Mouse (Mus musculus) brain, adult 2 months (tissue): ENCODE results near the gene Aste1.
A peak's percentile ranks its signal among the peaks of the same experiment; 100 is the strongest.

ENCODE experiments used
- DNase-seq: peaks from one replicate; pipeline ENCODE4 v3.0.0; 2011; ENCODE audit warnings: low read depth, low spot score

Gene Aste1

GRCm38 (mm10) chr9:105395218-105395627, at the start of gene Aste1, which contains the start of gene Nek11:
Gene Aste1, plus strand, starts transcription at chr9:105395392.
Gene Nek11, minus strand, starts transcription at chr9:105395524.
- DNase-seq = peak; percentile 96

- peak; percentile 19 for DNase-seq
Observed at GRCm38 (mm10) chr9:105348242-105349031, 46.8 kb upstream of the Aste1 start.

- peak; percentile 60 for DNase-seq
Observed at GRCm38 (mm10) chr9:105349034-105349433, 46.2 kb upstream of the Aste1 start.

- no peak for DNase-seq
Observed at GRCm38 (mm10) chr9:105362181-105362580, 33.0 kb upstream of the Aste1 start.

- peak; percentile 71 for DNase-seq
Observed at GRCm38 (mm10) chr9:105363520-105364231, 31.5 kb upstream of the Aste1 start.

GRCm38 (mm10) chr9:105366199-105366598, 29.0 kb upstream of the Aste1 start:
- DNase-seq = no peak

GRCm38 (mm10) chr9:105368605-105369004, 26.6 kb upstream of the Aste1 start:
- peak; percentile 33 for DNase-seq

- DNase-seq = no peak
Observed at GRCm38 (mm10) chr9:105374361-105374760, 20.8 kb upstream of the Aste1 start.

- no peak for DNase-seq
Observed at GRCm38 (mm10) chr9:105376411-105376810, 18.8 kb upstream of the Aste1 start.

GRCm38 (mm10) chr9:105376954-105377530, 18.1 kb upstream of the Aste1 start:
- DNase-seq = peak; percentile 64

- DNase-seq = peak; percentile 61
Observed at GRCm38 (mm10) chr9:105377622-105378021, 17.6 kb upstream of the Aste1 start.

GRCm38 (mm10) chr9:105379533-105380145, 15.6 kb upstream of the Aste1 start:
- DNase-seq = no peak

GRCm38 (mm10) chr9:105387403-105387802, 7.8 kb upstream of the Aste1 start:
- DNase-seq = no peak

GRCm38 (mm10) chr9:105389289-105389688, 5.9 kb upstream of the Aste1 start:
- DNase-seq = peak; percentile 62

GRCm38 (mm10) chr9:105390616-105391015, 4.6 kb upstream of the Aste1 start:
- DNase-seq = no peak

- no peak for DNase-seq
Observed at GRCm38 (mm10) chr9:105394720-105395119, 472 bp upstream of the Aste1 start.

GRCm38 (mm10) chr9:105408549-105408948, 13.4 kb downstream of the Aste1 start:
- DNase-seq = no peak

GRCm38 (mm10) chr9:105459032-105459431, 63.8 kb downstream of the Aste1 start:
- peak; percentile 66 for DNase-seq

GRCm38 (mm10) chr9:105461496-105461895, 66.3 kb downstream of the Aste1 start:
- DNase-seq = peak; percentile 44
